Mouse (Mus musculus): Measurements from ENCODE around the gene Sh2d3c. TPM values are rescaled to one million over a fixed set of nuclear protein-coding genes. Genes with fewer than 3 reads are reported as not detected.

Sh2d3c gene
- total RNA-seq, 2 experiments from 2014 or later, result 4.2 to 8.4 TPM

DNA sequence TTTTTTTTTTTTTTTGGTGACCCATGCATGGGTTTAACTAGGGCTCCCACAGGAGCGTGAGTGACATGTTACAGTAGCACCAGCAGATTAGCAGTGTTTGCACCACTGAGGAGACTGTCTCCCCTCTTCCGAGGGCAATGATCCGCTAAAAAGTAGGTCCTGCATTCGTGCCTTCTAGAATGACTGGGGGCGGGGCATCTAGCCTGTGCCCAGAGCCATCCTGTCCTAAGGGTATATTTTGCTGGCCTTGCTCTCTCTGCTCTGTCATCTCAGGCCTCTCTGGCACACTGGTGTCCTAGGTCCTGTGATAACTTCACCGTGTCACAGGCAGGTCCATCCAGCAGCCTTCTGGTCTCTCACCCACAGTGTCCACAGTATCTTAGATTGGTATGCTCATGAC lies 21.2 kb upstream of the Sh2d3c start:
- DNase-seq, result no peak

- DNase-seq, result no peak
Measured at GRCm38 (mm10) chr2:32700966-32701743, 19.7 kb upstream of the Sh2d3c start.

DNA sequence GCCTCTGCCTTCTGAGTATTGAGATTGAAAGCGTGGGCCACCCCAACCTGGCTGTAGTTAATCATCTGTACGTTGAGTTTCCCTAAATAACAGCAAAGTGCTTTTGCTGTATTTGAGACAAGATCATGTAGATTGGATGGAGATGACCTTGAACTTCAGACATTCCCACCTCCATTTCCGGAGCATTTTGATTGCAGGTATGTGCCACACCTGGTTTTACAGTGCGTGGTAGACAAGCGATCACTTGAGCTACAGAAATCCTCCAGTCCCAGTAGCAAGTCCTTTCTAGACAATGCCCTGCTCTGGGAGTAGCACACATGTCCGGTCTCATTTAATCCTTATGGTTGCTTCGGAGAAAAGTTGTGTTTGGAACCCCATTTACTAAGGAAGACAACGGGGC lies 17.8 kb upstream of the Sh2d3c start:
- DNase-seq, result no peak

DNA sequence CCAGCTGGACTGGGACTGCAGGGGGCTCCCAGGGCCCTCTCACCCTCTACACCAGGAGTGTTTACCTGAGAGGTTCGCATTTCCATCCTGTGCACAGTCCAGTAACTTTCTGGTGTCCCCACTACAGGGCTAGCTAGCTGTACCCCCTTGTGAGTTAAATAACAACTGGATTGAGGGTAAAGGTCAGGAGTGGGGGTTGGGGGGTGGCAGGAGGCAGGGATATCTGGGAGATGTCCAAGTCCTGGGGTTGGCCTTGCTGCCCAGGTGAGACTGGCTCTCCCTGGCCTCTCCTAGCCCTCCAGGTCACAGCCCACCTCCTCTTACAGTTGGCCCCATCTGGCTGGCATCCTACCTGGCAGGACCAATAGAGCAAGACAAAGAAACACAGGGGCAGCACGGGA lies 16.8 kb upstream of the Sh2d3c start, which contains the start of gene Fpgs:
Fpgs (minus strand) TSS at position 125 of the 401 bp plus-strand sequence.
- no peak for DNase-seq

GRCm38 (mm10) chr2:32705018-32705417 lies 15.8 kb upstream of the Sh2d3c start:
- no peak for DNase-seq

DNA sequence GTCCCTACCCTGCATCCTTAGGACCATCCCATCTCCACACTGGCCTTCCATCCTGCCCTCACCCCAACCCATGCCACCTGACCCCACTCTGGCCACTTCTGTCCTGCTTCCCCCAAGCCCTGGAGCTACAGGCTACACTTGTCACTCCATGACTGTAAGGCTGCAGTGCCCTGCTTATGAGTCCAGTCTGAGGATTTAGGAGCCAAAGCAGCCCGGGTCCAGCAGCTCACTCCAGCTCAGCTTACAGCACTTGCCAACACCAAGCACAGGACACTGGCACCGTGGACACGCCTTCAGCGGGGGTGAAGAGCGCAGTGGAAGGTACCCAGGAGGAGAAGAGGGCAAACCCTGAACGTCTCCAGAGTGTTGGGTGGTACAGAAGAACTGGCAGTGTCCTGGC lies 13.9 kb upstream of the Sh2d3c start:
- DNase-seq, result no peak

DNA sequence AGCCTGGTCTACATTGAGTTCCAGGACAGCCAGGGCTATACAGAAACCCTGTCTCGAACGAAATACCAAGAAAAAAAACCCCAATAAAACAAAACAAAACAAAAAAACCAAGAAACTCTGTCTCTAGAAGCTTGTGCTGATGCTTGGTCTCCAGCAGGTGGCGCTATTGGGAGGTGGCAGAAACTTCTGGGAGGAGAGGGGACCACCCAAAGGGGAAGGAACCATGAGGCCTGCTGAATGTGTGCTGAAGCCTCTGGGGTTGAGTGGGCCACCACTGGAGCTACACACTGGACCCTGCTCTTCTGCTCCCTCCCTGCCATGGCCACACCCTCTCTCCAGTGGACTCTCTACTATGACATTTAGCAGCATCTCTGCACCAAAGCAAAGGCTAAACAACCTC lies 12.2 kb upstream of the Sh2d3c start:
- no peak for DNase-seq

GRCm38 (mm10) chr2:32709521-32710137 lies 11.2 kb upstream of the Sh2d3c start:
- no peak for DNase-seq

- no peak for DNase-seq
Measured at GRCm38 (mm10) chr2:32710425-32710824, 10.4 kb upstream of the Sh2d3c start.

DNA sequence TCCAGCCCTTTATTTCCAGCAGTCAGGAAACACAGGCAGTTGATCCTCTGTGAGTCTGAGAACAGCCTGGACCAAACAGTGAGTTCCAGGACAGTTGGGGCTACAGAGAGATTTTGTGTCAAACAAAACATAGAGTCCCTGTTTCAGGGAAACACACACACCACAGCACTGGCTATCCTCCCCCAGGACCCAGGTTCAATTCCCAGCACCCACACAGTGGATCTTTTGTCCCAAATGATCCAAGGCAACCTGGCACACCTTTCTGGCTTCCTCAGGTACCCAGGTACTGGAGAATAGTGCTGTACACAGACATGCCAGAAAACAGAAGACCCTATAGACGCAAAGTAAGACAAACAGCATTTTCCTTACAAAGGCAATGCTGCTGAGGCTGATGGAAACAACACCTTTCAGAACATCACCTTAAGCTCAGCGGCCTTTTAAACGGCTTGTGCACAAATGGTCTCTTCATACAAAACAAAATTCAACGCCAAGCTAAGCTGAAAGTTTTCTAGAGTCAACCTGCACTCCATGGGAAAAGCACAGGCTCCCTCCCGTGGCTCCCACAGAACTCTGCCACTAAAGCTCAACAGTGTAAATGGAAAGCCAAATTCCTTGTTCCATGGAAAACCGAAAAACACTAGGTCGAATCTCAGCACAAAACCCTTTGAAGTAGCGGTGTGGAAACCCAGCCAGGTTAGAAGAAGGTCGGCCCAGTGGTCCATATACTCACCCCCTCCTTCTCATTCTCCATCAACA lies 9.4 kb upstream of the Sh2d3c start:
- no peak for DNase-seq

GRCm38 (mm10) chr2:32712108-32712551 lies 8.7 kb upstream of the Sh2d3c start:
- DNase-seq, result peak; percentile 76

- peak; percentile 94 for DNase-seq
Measured at GRCm38 (mm10) chr2:32712586-32712933, 8.3 kb upstream of the Sh2d3c start.

DNA sequence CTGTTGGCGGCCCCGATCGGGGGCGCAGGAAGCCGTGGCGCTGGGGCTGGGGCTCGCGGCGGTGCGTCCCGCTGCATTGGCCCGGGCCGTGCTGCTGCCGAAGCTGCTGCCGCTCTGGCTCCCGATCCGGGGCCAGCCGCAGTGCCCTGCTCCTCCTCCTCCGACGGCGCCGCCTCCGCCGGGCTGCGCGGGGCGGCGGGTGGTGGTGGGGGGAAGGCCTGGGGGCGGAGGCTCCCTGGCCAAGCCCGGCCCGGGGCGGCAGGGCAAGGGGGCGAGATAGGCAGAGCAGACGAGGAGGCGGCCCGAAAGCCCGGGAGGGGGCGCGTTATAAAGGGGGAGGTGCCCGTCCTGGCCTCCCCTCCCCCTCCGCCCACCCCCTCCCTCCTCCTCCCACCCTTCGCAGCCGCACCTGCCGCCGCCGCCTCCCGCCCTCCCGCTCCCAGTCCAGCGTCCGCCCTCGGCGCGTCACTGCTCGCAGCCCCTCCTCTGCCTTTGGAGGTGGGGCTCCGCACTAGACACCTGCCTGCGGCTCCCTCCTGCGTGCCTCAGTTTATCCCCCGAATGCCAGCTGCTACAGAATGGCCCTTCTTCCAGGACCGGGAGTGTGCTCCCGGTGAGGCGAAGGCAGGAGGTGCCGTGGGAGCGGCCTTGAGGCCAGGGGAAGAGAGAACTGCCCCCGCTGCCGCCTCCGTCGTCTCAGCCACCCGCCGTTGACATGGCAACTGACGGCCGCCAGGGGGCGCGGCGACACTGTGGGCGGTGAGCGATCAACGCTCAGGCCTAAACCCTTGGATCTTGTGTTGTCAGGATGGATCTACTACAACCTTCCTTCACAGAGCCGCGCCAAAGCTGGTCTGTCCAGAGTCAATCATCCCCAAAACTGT lies 7.7 kb upstream of the Sh2d3c start, which contains the start of gene Cdk9:
Cdk9 (minus strand) TSS at position 143 of the 884 bp plus-strand sequence.
- DNase-seq, result peak; percentile 93

DNA sequence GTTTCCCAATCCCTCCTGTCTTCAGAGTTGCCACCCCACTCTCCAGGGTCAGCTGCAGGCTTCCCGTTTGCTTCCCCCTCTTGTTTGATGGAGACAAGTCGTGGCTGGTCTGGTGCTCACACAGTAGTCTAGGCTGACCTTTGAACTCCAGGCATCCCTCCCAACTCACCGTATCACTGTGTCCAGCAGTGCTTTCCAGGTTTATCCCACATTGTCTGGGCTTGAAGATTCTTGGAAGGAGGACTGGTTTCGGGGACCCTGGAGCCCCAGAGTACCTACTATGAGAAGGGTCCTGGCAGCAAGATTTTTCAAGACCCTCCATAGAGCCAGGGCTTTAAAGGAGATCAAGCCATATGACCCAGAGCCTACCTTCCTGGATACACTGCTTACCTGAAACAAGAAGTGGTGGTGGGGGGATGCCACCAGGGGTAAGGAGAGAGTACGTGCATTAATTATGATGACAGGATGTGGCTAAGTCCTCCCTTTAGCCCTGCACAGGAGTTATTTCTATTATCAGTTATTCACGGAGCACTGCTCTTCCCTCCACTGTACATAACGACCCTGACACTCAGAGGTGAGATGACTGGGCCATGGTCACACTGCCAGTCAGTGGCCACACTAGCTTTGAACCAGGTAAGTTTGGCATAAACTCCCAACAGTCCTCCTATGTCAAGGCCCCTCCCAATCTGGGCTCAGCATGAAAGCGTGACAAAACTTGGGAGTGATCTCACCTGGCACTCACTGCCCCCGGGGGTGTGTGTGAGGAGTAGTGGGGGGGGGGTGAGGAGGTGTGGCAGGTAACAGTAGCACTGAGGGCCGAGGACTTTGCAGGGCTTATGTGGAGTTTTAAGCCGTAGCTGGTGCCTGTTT lies 6.5 kb upstream of the Sh2d3c start:
- DNase-seq, result no peak

- DNase-seq, result no peak
Measured at GRCm38 (mm10) chr2:32714987-32715425, 5.8 kb upstream of the Sh2d3c start.

GRCm38 (mm10) chr2:32718761-32719160 lies 2.1 kb upstream of the Sh2d3c start:
- DNase-seq, result no peak

DNA sequence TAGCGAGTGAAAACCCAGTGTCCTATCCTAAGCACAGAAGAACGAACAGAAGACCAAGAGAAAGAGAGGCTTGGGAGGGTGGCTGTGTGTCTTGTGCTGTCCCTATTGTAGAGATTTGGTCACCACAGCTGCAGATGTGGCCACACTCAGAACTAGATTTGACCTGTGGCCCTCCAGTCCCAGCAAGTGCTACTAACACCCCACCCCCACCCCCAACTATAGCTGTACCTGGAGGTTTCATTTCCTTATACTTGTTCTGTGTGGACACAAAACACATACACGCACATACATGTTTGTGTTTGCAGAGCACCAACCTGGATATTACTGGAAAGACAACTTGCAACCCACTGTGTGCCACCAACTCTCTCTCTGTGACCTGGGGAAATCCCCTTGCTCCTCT lies 802 bp upstream of the Sh2d3c start:
- no peak for DNase-seq

DNA sequence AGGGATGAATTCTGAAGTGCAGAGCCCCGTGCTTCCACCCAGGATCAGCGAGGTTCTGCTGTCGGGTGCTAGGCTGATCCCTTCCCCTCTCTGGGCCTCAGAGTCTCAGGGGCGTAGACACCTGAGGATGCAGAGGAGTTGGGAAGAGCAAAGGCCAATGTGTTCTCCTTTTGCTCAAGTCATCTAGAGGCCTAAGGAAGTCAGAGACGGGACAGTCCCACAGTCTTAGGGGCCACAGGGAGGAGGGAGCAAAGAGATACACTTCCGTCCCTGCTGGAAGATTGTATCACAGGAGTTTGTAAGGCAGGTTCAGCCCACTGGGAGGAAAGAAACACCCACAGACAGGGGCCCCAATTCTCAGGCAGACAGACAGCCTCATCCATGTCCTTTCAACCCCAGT lies 1.2 kb downstream of the Sh2d3c start:
- DNase-seq, result no peak

GRCm38 (mm10) chr2:32722581-32722980 lies 1.7 kb downstream of the Sh2d3c start:
- DNase-seq, result no peak

GRCm38 (mm10) chr2:32724149-32724548 lies 3.3 kb downstream of the Sh2d3c start:
- no peak for DNase-seq
